Mouse (Mus musculus) C3H10T1/2 (cell line): Measurements from ENCODE around the gene Vmn2r105. TPM values are rescaled to one million over a fixed set of nuclear protein-coding genes. Genes with fewer than 3 reads are reported as not detected.

Source experiments
- polyA plus RNA-seq, 2 experiments: library from polyadenylated mRNA; unstranded; fragments of >200 nt; fragmentation: generic; extraction: Trizol; gene quantifications; one replicate each; pipeline ENCODE4 v1.2.1; 2012; ENCODE audit warnings: missing spikeins in 2 of 2

Gene Vmn2r105
- not detected for polyA plus RNA-seq

DNA sequence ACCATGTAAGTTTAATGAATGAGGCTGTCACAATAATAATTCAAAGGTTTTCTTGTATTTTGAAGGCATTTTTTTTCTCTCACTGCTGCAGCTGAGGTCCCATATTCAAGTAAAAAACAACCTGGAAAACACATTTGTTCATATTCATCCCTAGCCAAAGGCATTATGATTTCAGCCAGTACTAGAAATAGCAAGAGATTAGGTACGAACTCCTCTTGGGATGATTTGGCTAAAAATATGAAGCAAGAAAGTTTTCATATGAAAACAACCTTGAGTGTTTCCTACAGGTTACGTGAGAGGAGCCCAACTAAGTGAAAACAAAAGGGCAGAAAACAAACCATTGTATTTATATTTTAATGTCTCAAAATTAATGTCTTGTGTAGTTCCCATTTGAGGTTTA lies at the start of gene Vmn2r105:
Gene Vmn2r105 (minus strand): TSS at position 101 of the 400 bp plus-strand sequence.

DNA sequence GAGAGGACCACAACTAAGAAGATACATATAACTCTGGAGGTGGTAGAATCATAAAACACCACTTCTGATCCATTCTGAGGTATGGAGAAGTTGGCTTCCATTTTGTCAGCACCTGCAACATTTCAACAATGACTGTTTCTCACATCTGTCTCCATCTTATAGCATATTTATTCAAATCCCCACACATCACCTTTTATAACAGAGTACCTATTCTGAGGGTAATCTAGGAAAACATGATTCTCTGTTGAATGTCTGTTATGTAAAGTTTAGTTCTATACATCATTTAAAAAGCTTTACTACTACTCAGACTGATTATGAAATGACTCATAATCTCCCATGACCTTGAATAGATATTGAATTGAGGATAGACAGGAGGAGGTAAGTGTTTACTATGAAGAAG lies 51.9 kb downstream of the Vmn2r105 start, which contains the start of gene Fpr-rs6:
Gene Fpr-rs6 (minus strand): TSS at position 101 of the 400 bp plus-strand sequence.

Other genes starting within 250 kb of the Vmn2r105 start
- gene Vmn2r104, start 186.7 kb downstream of the Vmn2r105 start, polyA plus RNA-seq: not detected
- not detected for gene Fpr-rs7, start 120.8 kb downstream of the Vmn2r105 start, polyA plus RNA-seq
- gene Fpr-rs6, start 52.0 kb downstream of the Vmn2r105 start, polyA plus RNA-seq: not detected
- gene Vmn2r106, start 50.5 kb upstream of the Vmn2r105 start, polyA plus RNA-seq: not detected
- not detected for gene Vmn2r107, start 110.2 kb upstream of the Vmn2r105 start, polyA plus RNA-seq
- gene Vmn1r224, start 179.1 kb upstream of the Vmn2r105 start, polyA plus RNA-seq: not detected
- gene Vmn2r108, start 246.3 kb upstream of the Vmn2r105 start, polyA plus RNA-seq: not detected